Mouse (Mus musculus) neural tube, embryonic 10.5 days (tissue): ENCODE data around the gene Qpctl.

Source experiments
- DNase-seq: peaks from one replicate; pipeline ENCODE4 v3.0.0-alpha.2; 2017; ENCODE audit warnings: low spot score; ENCODE audit errors: extremely low spot score

The Qpctl gene

GRCm38 (mm10) chr7:19091913-19092312, 57.2 kb downstream of the Qpctl start:
- DNase-seq = no peak
